Mouse (Mus musculus) CH12.LX (cell line): ENCODE measurements at regions not wholly inside any gene's neighbourhood (a gene's known extent, or its start where the extent isn't known, plus 50 kb on each side); places are given as distances from the start of the nearest gene placed in this dataset.

Experiments
- DNase-seq: peaks from one replicate; pipeline ENCODE4 v3.0.0-alpha.2; 2013; ENCODE audit errors: extremely low read depth
- H3K27ac ChIP-seq: 2 replicates; pipeline ENCODE4 v1.5.1; 2012; ENCODE audit warnings: low read depth, mild to moderate bottlenecking, control low read depth, moderate library complexity; ENCODE audit not compliant: insufficient read depth
- H3K27me3 ChIP-seq: replicated peaks from 2 replicates; pipeline ENCODE3; 2012; ENCODE audit warnings: inconsistent platforms
- H3K36me3 ChIP-seq, 2 experiments: replicated peaks in 1 of 2; 2 replicates each; pipeline versions ENCODE3 to v1.6.1; 2012; ENCODE audit warnings: inconsistent platforms in 1 of 2, low read length in 1 of 2, mild to moderate bottlenecking in 1 of 2, mixed read lengths in 1 of 2, moderate library complexity in 1 of 2; ENCODE audit not compliant: control insufficient read depth in 1 of 2, insufficient read depth in 1 of 2
- H3K4me1 ChIP-seq, 2 experiments: 2 replicates each; pipeline ENCODE4 v1.6.1; 2012; ENCODE audit warnings: inconsistent platforms in 1 of 2, moderate library complexity in 1 of 2; ENCODE audit not compliant: insufficient read depth in 2 of 2, control insufficient read depth in 1 of 2
- H3K4me2 ChIP-seq: 2 replicates; pipeline ENCODE4 v1.6.1; 2012; ENCODE audit warnings: low read depth, mild to moderate bottlenecking, control low read depth; ENCODE audit not compliant: poor library complexity, insufficient read depth, severe bottlenecking
- H3K4me3 ChIP-seq, 3 experiments: fragments of 150-350 bp in 1 of 3; sonication (generic) in 1 of 3; replicated peaks in 1 of 3; 2 replicates each; pipeline versions ENCODE3 to v1.5.1; 2011 to 2012; ENCODE audit warnings: low read depth in 2 of 3, low read length in 2 of 3, mild to moderate bottlenecking in 2 of 3, moderate library complexity in 2 of 3, control low read depth in 1 of 3, improper control_type of control experiment in 1 of 3, inconsistent platforms in 1 of 3, mixed read lengths in 1 of 3; ENCODE audit not compliant: poor library complexity in 1 of 3
- H3K79me2 ChIP-seq: replicated peaks from 2 replicates; pipeline ENCODE4 v1.6.1; 2012; ENCODE audit warnings: mild to moderate bottlenecking, moderate library complexity; ENCODE audit not compliant: control insufficient read depth, poor library complexity, insufficient read depth, severe bottlenecking; ENCODE audit errors: extremely low read depth
- H3K9ac ChIP-seq: 2 replicates; pipeline ENCODE4 v1.6.1; 2012; ENCODE audit warnings: low read depth, mild to moderate bottlenecking, control low read depth, moderate library complexity; ENCODE audit not compliant: insufficient read depth
- H3K9me3 ChIP-seq: replicated peaks from 2 replicates; pipeline ENCODE3; 2012; ENCODE audit warnings: low read length, inconsistent platforms, mixed read lengths
- BHLHE40 ChIP-seq: IDR thresholded peaks from 2 replicates; pipeline ENCODE4 v1.6.1; 2011; ENCODE audit warnings: mild to moderate bottlenecking, low read depth, low read length, improper control_type of control experiment
- CTCF ChIP-seq, 2 experiments: IDR thresholded peaks in 1 of 2; conservative IDR thresholded peaks in 1 of 2; 2 replicates each; pipeline ENCODE4 v1.5.1; 2011 to 2012; ENCODE audit warnings: low read depth in 2 of 2, low read length in 2 of 2, improper control_type of control experiment in 1 of 2, inconsistent platforms in 1 of 2, mild to moderate bottlenecking in 1 of 2, moderate library complexity in 1 of 2
- E2F4 ChIP-seq: IDR thresholded peaks from 2 replicates; pipeline ENCODE4 v1.6.1; 2011; ENCODE audit warnings: low read depth, low read length, improper control_type of control experiment; ENCODE audit not compliant: insufficient replicate concordance
- ELF1 ChIP-seq: IDR thresholded peaks from 2 replicates; pipeline ENCODE4 v1.6.1; 2014; ENCODE audit warnings: low read depth, mild to moderate bottlenecking, inconsistent platforms, low read length, improper control_type of control experiment
- GABPA ChIP-seq: IDR thresholded peaks from 2 replicates; pipeline ENCODE4 v1.6.1; 2012; ENCODE audit warnings: low read depth, low read length, improper control_type of control experiment, inconsistent platforms; ENCODE audit not compliant: insufficient replicate concordance
- IRF4 ChIP-seq: IDR thresholded peaks from 2 replicates; pipeline ENCODE4 v1.6.1; 2014; ENCODE audit warnings: low read depth, mild to moderate bottlenecking, inconsistent platforms, low read length, improper control_type of control experiment
- JUN ChIP-seq: IDR thresholded peaks from 2 replicates; pipeline ENCODE4 v1.6.1; 2011; ENCODE audit warnings: low read depth, mild to moderate bottlenecking, low read length, improper control_type of control experiment, moderate library complexity; ENCODE audit not compliant: insufficient read depth
- KAT2A ChIP-seq: IDR thresholded peaks from 2 replicates; pipeline ENCODE4 v1.6.1; 2012; ENCODE audit warnings: low read length, improper control_type of control experiment, inconsistent platforms; ENCODE audit not compliant: insufficient replicate concordance
- MAX ChIP-seq: IDR thresholded peaks from 2 replicates; pipeline ENCODE4 v1.6.1; 2011; ENCODE audit warnings: low read length, improper control_type of control experiment
- MYC ChIP-seq: IDR thresholded peaks from 2 replicates; pipeline ENCODE4 v1.6.1; 2011; ENCODE audit warnings: low read depth, mild to moderate bottlenecking, improper control_type of control experiment, low read length
- NRF1 ChIP-seq: IDR thresholded peaks from 2 replicates; pipeline ENCODE4 v1.6.1; 2014; ENCODE audit warnings: low read depth, mild to moderate bottlenecking, inconsistent platforms, low read length, improper control_type of control experiment, moderate library complexity
- PAX5 ChIP-seq: IDR thresholded peaks from 2 replicates; pipeline ENCODE4 v1.6.1; 2012; ENCODE audit warnings: low read length, inconsistent platforms, mixed read lengths
- POLR2A ChIP-seq: IDR thresholded peaks from 2 replicates; pipeline ENCODE4 v1.6.1; 2011; ENCODE audit warnings: low read depth, mild to moderate bottlenecking, improper control_type of control experiment, low read length
- POLR2AphosphoS2 ChIP-seq: IDR thresholded peaks from 2 replicates; pipeline ENCODE4 v1.6.1; 2011; ENCODE audit warnings: low read depth, low read length, improper control_type of control experiment
- RAD21 ChIP-seq: IDR thresholded peaks from 2 replicates; pipeline ENCODE4 v1.6.1; 2011; ENCODE audit warnings: low read depth, mild to moderate bottlenecking, low read length, improper control_type of control experiment, moderate library complexity
- SIN3A ChIP-seq: IDR thresholded peaks from 2 replicates; pipeline ENCODE4 v1.6.1; 2012; ENCODE audit warnings: low read length, improper control_type of control experiment, inconsistent platforms
- UBTF ChIP-seq: IDR thresholded peaks from 2 replicates; pipeline ENCODE4 v1.6.1; 2012; ENCODE audit warnings: low read depth, mild to moderate bottlenecking, inconsistent platforms, low read length, improper control_type of control experiment, moderate library complexity
- ZNF384 ChIP-seq: IDR thresholded peaks from 2 replicates; pipeline ENCODE4 v1.6.1; 2012; ENCODE audit warnings: low read depth, low read length, improper control_type of control experiment, inconsistent platforms
- dilution Hi-C: fragments of 300-500 bp; cut with MboI; formaldehyde crosslinking; loops from 2 replicates; pipeline ENCODE4 v1.14.3; 2020; ENCODE audit warnings: low sequenced_read_pairs; ENCODE audit not compliant: extremely low pct_unique_long_range_greater_than_20kb, extremely low pct_ligation_motif_present
- in situ Hi-C: fragments of 300-500 bp; cut with MboI; formaldehyde crosslinking; loops from 3 replicates; pipeline ENCODE4 v1.14.3; 2019; ENCODE audit warnings: low sequenced_read_pairs, low pct_ligation_motif_present, low pct_unique_long_range_greater_than_20kb, mixed read lengths

DNA sequence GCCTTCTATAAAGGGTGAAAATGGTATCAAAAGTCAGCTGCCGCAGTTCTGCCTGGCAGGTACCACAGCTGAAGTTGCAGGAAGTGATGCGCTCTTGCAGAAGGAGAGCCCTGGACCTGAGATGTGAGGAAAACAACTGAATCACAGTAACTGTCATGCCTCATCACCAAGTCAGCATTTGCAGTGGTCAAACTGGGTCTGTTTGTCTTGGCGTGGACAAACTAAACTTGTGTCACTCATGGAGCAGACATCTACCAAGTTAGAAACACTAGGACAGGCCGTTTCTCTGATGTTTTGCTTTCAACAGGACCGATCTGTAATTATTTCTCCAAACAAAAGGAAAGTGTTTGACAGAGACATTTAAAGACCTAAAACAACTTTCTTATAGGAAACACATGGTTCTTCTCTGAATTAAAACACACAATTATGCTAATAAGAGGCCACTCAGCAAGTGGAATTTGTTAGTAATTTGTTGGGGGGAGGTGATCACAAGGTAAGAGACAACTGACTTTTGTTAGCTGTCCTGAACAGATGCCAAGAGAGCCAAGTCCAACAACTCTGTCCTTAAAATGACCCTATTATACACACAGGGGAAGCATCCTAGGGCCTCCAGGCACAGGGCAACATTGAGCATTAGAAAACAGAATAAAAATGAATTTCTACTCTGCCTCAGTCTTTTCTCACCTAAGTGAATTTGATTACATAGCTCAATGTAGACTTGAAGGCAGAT, 470.2 kb downstream of the Ebf1 start:
- Histone ChIP-seq H3K4me3 (no peak overlapping the region), H3K27me3 (no peaks in the 10 kb centered on the region), H3K27ac (no peak overlapping the region), H3K4me2 (no peak overlapping the region), H3K9ac (no peak overlapping the region), H3K9me3 (no peaks in the 10 kb centered on the region), H3K4me1 (peaks cover 10 to 13% of the 10 kb centered on the region in 2 experiments), H3K36me3 (no peaks in the 10 kb centered on the region), H3K79me2 (no peaks in the 10 kb centered on the region)
- dilution Hi-C loops = no loop called here
- DNase-seq = no peak
- TF ChIP-seq IRF4 = no peak
- no peak for TF ChIP-seq ZNF384
- TF ChIP-seq E2F4 = no peak
- no peak for TF ChIP-seq SIN3A
- no peak for TF ChIP-seq ELF1
- no peak for TF ChIP-seq MYC
- no peak for TF ChIP-seq UBTF
- no peak for TF ChIP-seq RAD21
- TF ChIP-seq POLR2A = no peak
- in situ Hi-C loops = no loop called here

DNA sequence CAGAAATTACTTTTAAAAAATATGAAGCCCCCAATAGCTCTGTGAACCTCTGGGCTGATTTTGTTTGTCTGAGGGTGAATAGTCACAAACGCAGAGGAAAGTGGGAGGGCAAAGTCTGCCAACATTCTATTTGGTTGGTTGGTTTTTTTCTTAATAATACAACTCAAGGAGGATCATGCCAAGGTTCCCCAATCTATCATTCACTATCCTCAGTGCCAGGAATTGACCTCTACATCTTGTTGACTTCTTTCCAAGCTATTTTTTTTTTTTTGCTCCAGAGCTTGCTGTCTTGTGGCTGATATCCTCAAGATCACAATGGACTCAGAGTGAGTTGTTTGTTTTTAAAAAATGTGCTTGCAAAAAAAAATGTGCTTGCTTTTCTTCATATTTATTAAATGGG, 471.2 kb downstream of the Ebf1 start:
- H3K4me3 ChIP-seq = no peak overlapping the region
- H3K36me3 ChIP-seq = no peaks in the 10 kb centered on the region
- peaks cover 10 to 13% of the 10 kb centered on the region in 2 experiments for H3K4me1 ChIP-seq
- H3K27me3 ChIP-seq = no peaks in the 10 kb centered on the region
- H3K27ac ChIP-seq = no peak overlapping the region
- no peaks in the 10 kb centered on the region for H3K79me2 ChIP-seq
- no peaks in the 10 kb centered on the region for H3K9me3 ChIP-seq
- no peak overlapping the region for H3K9ac ChIP-seq
- no peak for TF ChIP-seq BHLHE40
- no peak for TF ChIP-seq CTCF (conservative IDR thresholded peaks at IDR 0.05 in 1 of 2, IDR thresholded peaks at IDR 0.05 in 1 of 2; ENCODE audit: low read depth in 2 of 2, low read length in 2 of 2)
- no peak for TF ChIP-seq GABPA
- no peak for TF ChIP-seq POLR2AphosphoS2
- no peak for TF ChIP-seq RAD21
- no peak for TF ChIP-seq JUN
- TF ChIP-seq KAT2A = no peak
- no peak for TF ChIP-seq PAX5
- no peak for TF ChIP-seq NRF1
- TF ChIP-seq MAX = no peak
- TF ChIP-seq ELF1 = no peak
- dilution Hi-C loops = no loop called here
- DNase-seq = no peak
- in situ Hi-C loops = no loop called here
- no peak overlapping the region for H3K4me2 ChIP-seq
